Mouse (Mus musculus) stomach, embryonic 16.5 days (tissue): ENCODE results near the gene Slc45a2. TPM values are rescaled to one million over a fixed set of nuclear protein-coding genes. Genes with fewer than 3 reads are reported as not detected.

ENCODE experiments used
- ATAC-seq: fragments of 200-750 bp; cut with Nextera tagmentation; 2 replicates; pipeline ENCODE4 v1.8.0; 2017; ENCODE audit warnings: moderate number of reproducible peaks, moderate TSS enrichment; ENCODE audit not compliant: insufficient read depth, low FRiP score
- H3K27ac ChIP-seq: fragments of 300-500 bp; sonication (generic); 2 replicates; pipeline ENCODE4 v1.5.1; 2014; ENCODE audit warnings: low read length
- H3K27me3 ChIP-seq: fragments of 300-500 bp; sonication (generic); 2 replicates; pipeline ENCODE4 v1.6.1; 2014; ENCODE audit warnings: low read length, control low read depth, mixed read lengths; ENCODE audit not compliant: control insufficient read depth, insufficient read depth
- H3K36me3 ChIP-seq: fragments of 300-500 bp; sonication (generic); 2 replicates; pipeline ENCODE4 v1.6.1; 2014; ENCODE audit warnings: low read length; ENCODE audit not compliant: control insufficient read depth, insufficient read depth
- H3K4me1 ChIP-seq: fragments of 300-500 bp; sonication (generic); 2 replicates; pipeline ENCODE4 v1.6.1; 2014; ENCODE audit warnings: low read length, control low read depth, mixed read lengths; ENCODE audit not compliant: control insufficient read depth, insufficient read depth
- H3K4me2 ChIP-seq: fragments of 300-500 bp; sonication (generic); 2 replicates; pipeline ENCODE4 v1.6.1; 2014; ENCODE audit warnings: low read depth, low read length, mixed read lengths
- H3K4me3 ChIP-seq: fragments of 300-500 bp; sonication (generic); replicated peaks from 2 replicates; pipeline ENCODE4 v1.5.1; 2014; ENCODE audit warnings: mild to moderate bottlenecking, low read length
- H3K9ac ChIP-seq: fragments of 300-500 bp; sonication (generic); 2 replicates; pipeline ENCODE4 v1.6.1; 2014; ENCODE audit warnings: low read length
- H3K9me3 ChIP-seq: fragments of 300-500 bp; sonication (generic); replicated peaks from 2 replicates; pipeline ENCODE4 v1.6.1; 2016; ENCODE audit warnings: low read length, control low read depth; ENCODE audit not compliant: control insufficient read depth
- WGBS: fragments of 180-500 bp; shearing (Covaris S2); extraction: QIAGEN DNeasy Blood & Tissue Kit; methylation state at CpG from one replicate; pipeline ENCODE4 v1.1.7; 2014; 5-methylcytosine and 5-hydroxymethylcytosine counted together
- polyA plus RNA-seq: library from polyadenylated mRNA; unstranded; fragments of >200 nt; fragmentation: Nextera tagmentation; extraction: Ambion mirVana; gene quantifications from 2 replicates; pipeline ENCODE4 v1.2.1, GENCODE M21; 2015

Gene Slc45a2
- polyA plus RNA-seq, 1 experiment from 2014 or later, result not detected

GRCm38 (mm10) chr15:11030188-11030587 is 29.7 kb downstream of the Slc45a2 start:
- Histone ChIP-seq H3K27ac (no peak overlapping the region), H3K4me3 (no peak overlapping the region), H3K4me2 (no peak overlapping the region), H3K9ac (no peak overlapping the region), H3K4me1 (no peaks in the 10 kb centered on the region), H3K27me3 (peaks cover 16% of the 10 kb centered on the region), H3K9me3 (no peaks in the 10 kb centered on the region), H3K36me3 (no peaks in the 10 kb centered on the region)
- 77% methylated on average over 3 of the region's 3 CpGs for WGBS
- ATAC-seq, result no peak

GRCm38 (mm10) chr15:11035947-11036474 is 35.5 kb downstream of the Slc45a2 start:
- Histone ChIP-seq H3K4me3 (peak overlapping the region; percentile 39), H3K4me1 (peaks cover 8% of the 10 kb centered on the region; the same call in 1 of the 2 replicates), H3K36me3 (no peaks in the 10 kb centered on the region), H3K27me3 (peaks cover 49% of the 10 kb centered on the region), H3K9ac (no peak overlapping the region), H3K27ac (no peak overlapping the region), H3K4me2 (peak overlapping the region; percentile 57), H3K9me3 (no peaks in the 10 kb centered on the region)
- ATAC-seq, result no peak
- 3% methylated on average over 34 of the region's 34 CpGs for WGBS

GRCm38 (mm10) chr15:11036535-11037375 is 36.2 kb downstream of the Slc45a2 start:
- WGBS, result 2% methylated on average over 49 of the region's 49 CpGs
- no peaks in the 10 kb centered on the region for H3K9me3 ChIP-seq
- no peak overlapping the region for H3K9ac ChIP-seq
- H3K4me2 ChIP-seq, result peak overlapping the region; percentile 57
- no peaks in the 10 kb centered on the region for H3K36me3 ChIP-seq
- peak overlapping the region; percentile 39 for H3K4me3 ChIP-seq
- H3K4me1 ChIP-seq, result peaks cover 8% of the 10 kb centered on the region; the same call in 1 of the 2 replicates
- ATAC-seq, result no peak
- no peak overlapping the region for H3K27ac ChIP-seq
- peaks cover 49% of the 10 kb centered on the region for H3K27me3 ChIP-seq

GRCm38 (mm10) chr15:11037376-11037695 is 36.8 kb downstream of the Slc45a2 start:
- H3K27ac ChIP-seq, result no peak overlapping the region
- no peak for ATAC-seq
- no peaks in the 10 kb centered on the region for H3K36me3 ChIP-seq
- peak overlapping the region; percentile 39 for H3K4me3 ChIP-seq
- 3% methylated on average over 8 of the region's 8 CpGs for WGBS
- H3K27me3 ChIP-seq, result peaks cover 49% of the 10 kb centered on the region
- peaks cover 8% of the 10 kb centered on the region; the same call in 1 of the 2 replicates for H3K4me1 ChIP-seq
- H3K9ac ChIP-seq, result no peak overlapping the region
- no peaks in the 10 kb centered on the region for H3K9me3 ChIP-seq
- peak overlapping the region; percentile 57 for H3K4me2 ChIP-seq

GRCm38 (mm10) chr15:11037711-11038110 is 37.2 kb downstream of the Slc45a2 start, which contains the start of gene Rxfp3:
TSS of gene Rxfp3 (minus strand) at chr15:11037991.
- H3K36me3 ChIP-seq, result no peaks in the 10 kb centered on the region
- no peak within 1 kb of the TSS for H3K9ac ChIP-seq
- H3K4me1 ChIP-seq, result peaks cover 8% of the 10 kb centered on the region; the same call in 1 of the 2 replicates
- peaks cover 49% of the 10 kb centered on the region for H3K27me3 ChIP-seq
- no peaks in the 10 kb centered on the region for H3K9me3 ChIP-seq
- ATAC-seq, result no peak
- H3K4me2 ChIP-seq, result peak within 1 kb of the TSS; percentile 57
- WGBS, result 3% methylated on average over 16 of the region's 16 CpGs
- H3K4me3 ChIP-seq, result peak within 1 kb of the TSS; percentile 39
- no peak within 1 kb of the TSS for H3K27ac ChIP-seq

GRCm38 (mm10) chr15:11038476-11038875 is 38.0 kb downstream of the Slc45a2 start:
- Histone ChIP-seq H3K36me3 (no peaks in the 10 kb centered on the region), H3K27me3 (peaks cover 48% of the 10 kb centered on the region), H3K4me3 (no peak overlapping the region), H3K9me3 (no peaks in the 10 kb centered on the region), H3K9ac (no peak overlapping the region), H3K4me2 (no peak overlapping the region), H3K27ac (no peak overlapping the region), H3K4me1 (peaks cover 8% of the 10 kb centered on the region; the same call in 1 of the 2 replicates)
- 1% methylated on average over 12 of the region's 12 CpGs for WGBS
- ATAC-seq, result no peak

- no peak overlapping the region for H3K9ac ChIP-seq
- 37% methylated on average over 5 of the region's 5 CpGs for WGBS
- ATAC-seq, result no peak
- H3K4me3 ChIP-seq, result no peak overlapping the region
- H3K36me3 ChIP-seq, result no peaks in the 10 kb centered on the region
- H3K27me3 ChIP-seq, result peaks cover 34% of the 10 kb centered on the region
- no peaks in the 10 kb centered on the region for H3K9me3 ChIP-seq
- H3K4me2 ChIP-seq, result no peak overlapping the region
- H3K27ac ChIP-seq, result no peak overlapping the region
- H3K4me1 ChIP-seq, result peaks cover 8% of the 10 kb centered on the region; the same call in 1 of the 2 replicates
These were observed 39.5 kb downstream of the Slc45a2 start for GRCm38 (mm10) chr15:11040067-11040466.

GRCm38 (mm10) chr15:11041229-11041628 is 40.7 kb downstream of the Slc45a2 start:
- no peak overlapping the region for H3K27ac ChIP-seq
- H3K27me3 ChIP-seq, result peaks cover 22% of the 10 kb centered on the region
- H3K4me1 ChIP-seq, result peaks cover 6% of the 10 kb centered on the region; the same call in 1 of the 2 replicates
- no peaks in the 10 kb centered on the region for H3K9me3 ChIP-seq
- H3K9ac ChIP-seq, result no peak overlapping the region
- H3K4me3 ChIP-seq, result no peak overlapping the region
- no peak overlapping the region for H3K4me2 ChIP-seq
- 60% methylated on average over 2 of the region's 2 CpGs for WGBS
- no peaks in the 10 kb centered on the region for H3K36me3 ChIP-seq
- ATAC-seq, result no peak

- no peak overlapping the region for H3K9ac ChIP-seq
- peaks cover 6% of the 10 kb centered on the region for H3K27me3 ChIP-seq
- no peaks in the 10 kb centered on the region for H3K4me1 ChIP-seq
- no peaks in the 10 kb centered on the region for H3K36me3 ChIP-seq
- no peak overlapping the region for H3K27ac ChIP-seq
- no peaks in the 10 kb centered on the region for H3K9me3 ChIP-seq
- 78% methylated on average over 5 of the region's 5 CpGs for WGBS
- no peak overlapping the region for H3K4me2 ChIP-seq
- H3K4me3 ChIP-seq, result no peak overlapping the region
- ATAC-seq, result no peak
These were observed 42.3 kb downstream of the Slc45a2 start for GRCm38 (mm10) chr15:11042828-11043227.
